Mouse (Mus musculus) thymus, adult 2 months (tissue): Measurements from ENCODE around the gene Celf2. TPM values are rescaled to one million over a fixed set of nuclear protein-coding genes. Genes with fewer than 3 reads are reported as not detected.

Experiments used
- DNase-seq: peaks from one replicate; pipeline ENCODE4 v3.0.0; 2021
- H3K27ac ChIP-seq: fragments of 200-500 bp; 2 replicates; pipeline ENCODE4 v1.5.1; 2012; ENCODE audit warnings: low read length, control low read depth; ENCODE audit not compliant: control insufficient read depth, insufficient read depth
- H3K27me3 ChIP-seq: fragments of 200-500 bp; 2 replicates; pipeline ENCODE4 v1.6.1; 2012; ENCODE audit warnings: mild to moderate bottlenecking, low read length, moderate library complexity, mixed read lengths; ENCODE audit not compliant: control insufficient read depth, insufficient read depth
- H3K36me3 ChIP-seq: fragments of 200-500 bp; 2 replicates; pipeline ENCODE4 v1.6.1; 2012; ENCODE audit warnings: mild to moderate bottlenecking, low read length, moderate library complexity; ENCODE audit not compliant: control insufficient read depth, insufficient read depth
- H3K4me1 ChIP-seq: fragments of 200-500 bp; replicated peaks from 2 replicates; pipeline ENCODE4 v1.6.1; 2012; ENCODE audit warnings: low read length; ENCODE audit not compliant: control insufficient read depth, insufficient read depth
- H3K4me3 ChIP-seq: fragments of 200-500 bp; 2 replicates; pipeline ENCODE4 v1.5.1; 2012; ENCODE audit warnings: mild to moderate bottlenecking, low read length, control low read depth, moderate library complexity; ENCODE audit not compliant: control insufficient read depth, insufficient read depth
- CTCF ChIP-seq: fragments of 200-500 bp; IDR thresholded peaks from 2 replicates; pipeline ENCODE4 v1.5.1; 2012; ENCODE audit warnings: mild to moderate bottlenecking, control low read depth, low read length, moderate library complexity, borderline replicate concordance; ENCODE audit not compliant: control insufficient read depth, poor library complexity, insufficient read depth; ENCODE audit errors: extremely low read depth
- POLR2A ChIP-seq: fragments of 200-500 bp; IDR thresholded peaks from 2 replicates; pipeline ENCODE4 v1.6.1; 2012; ENCODE audit warnings: mild to moderate bottlenecking, low read length, control low read depth, moderate library complexity; ENCODE audit not compliant: control insufficient read depth, poor library complexity, insufficient read depth; ENCODE audit errors: extremely low read depth
- WGBS: fragments of 180-500 bp; shearing (Covaris S2); methylation state at CpG from one replicate; pipeline ENCODE4 v1.1.7; 2018; 5-methylcytosine and 5-hydroxymethylcytosine counted together
- polyA plus RNA-seq: library from polyadenylated mRNA; depleted of rRNA; stranded (reverse); fragments of >200 nt; gene quantifications from 2 replicates; pipeline ENCODE4 v1.2.3, GENCODE M21; 2012

The Celf2 gene
- polyA plus RNA-seq, 1 experiment: 214 TPM

GRCm38 (mm10) chr2:6850102-6850644 lies 659.2 kb downstream of the Celf2 start:
- no peak for TF ChIP-seq CTCF
- TF ChIP-seq POLR2A: no peak
- H3K36me3 ChIP-seq: no peaks in the 10 kb centered on the region
- no peaks in the 10 kb centered on the region for H3K4me1 ChIP-seq
- H3K27ac ChIP-seq: no peak overlapping the region
- no peak for DNase-seq
- H3K4me3 ChIP-seq: no peak overlapping the region
- no peaks in the 10 kb centered on the region for H3K27me3 ChIP-seq
- 95% methylated on average over 2 of the region's 2 CpGs for WGBS

- no peaks in the 10 kb centered on the region for H3K36me3 ChIP-seq
- no peaks in the 10 kb centered on the region for H3K27me3 ChIP-seq
- H3K4me1 ChIP-seq: no peaks in the 10 kb centered on the region
- no peak overlapping the region for H3K4me3 ChIP-seq
- 74% methylated on average over 3 of the region's 3 CpGs for WGBS
- no peak overlapping the region for H3K27ac ChIP-seq
- no peak for TF ChIP-seq POLR2A
- no peak for TF ChIP-seq CTCF
- DNase-seq: no peak
Measured at GRCm38 (mm10) chr2:6849388-6849787, 660.0 kb downstream of the Celf2 start.

GRCm38 (mm10) chr2:6830021-6830420 lies 679.3 kb downstream of the Celf2 start:
- Histone ChIP-seq H3K4me3 (no peak overlapping the region), H3K27me3 (no peaks in the 10 kb centered on the region)

GRCm38 (mm10) chr2:6827583-6827982 lies 681.8 kb downstream of the Celf2 start:
- 89% methylated on average over 2 of the region's 2 CpGs for WGBS
- H3K36me3 ChIP-seq: no peaks in the 10 kb centered on the region
- H3K27me3 ChIP-seq: no peaks in the 10 kb centered on the region
- no peak overlapping the region for H3K27ac ChIP-seq
- DNase-seq: no peak
- no peak overlapping the region for H3K4me3 ChIP-seq
- H3K4me1 ChIP-seq: no peaks in the 10 kb centered on the region
- TF ChIP-seq POLR2A: no peak
- no peak for TF ChIP-seq CTCF

More at GRCm38 (mm10) chr2:6830021-6830420, 679.3 kb downstream of the Celf2 start:
- no peaks in the 10 kb centered on the region for H3K36me3 ChIP-seq
- TF ChIP-seq POLR2A (no peak), CTCF (no peak)
- WGBS: 98% methylated on average over 6 of the region's 6 CpGs
- no peak overlapping the region for H3K27ac ChIP-seq
- no peak for DNase-seq
- H3K4me1 ChIP-seq: no peaks in the 10 kb centered on the region

GRCm38 (mm10) chr2:6823021-6823420 lies 686.3 kb downstream of the Celf2 start:
- DNase-seq: no peak
- TF ChIP-seq POLR2A (no peak), CTCF (no peak)
- H3K27ac ChIP-seq: no peak overlapping the region
- no peaks in the 10 kb centered on the region for H3K27me3 ChIP-seq
- no peaks in the 10 kb centered on the region for H3K4me1 ChIP-seq
- 89% methylated on average over 1 of the region's 1 CpGs for WGBS
- H3K4me3 ChIP-seq: no peak overlapping the region
- no peaks in the 10 kb centered on the region for H3K36me3 ChIP-seq

- TF ChIP-seq CTCF (no peak), POLR2A (no peak)
- 69% methylated on average over 2 of the region's 2 CpGs for WGBS
- DNase-seq: no peak
- no peak overlapping the region for H3K4me3 ChIP-seq
- H3K4me1 ChIP-seq: no peaks in the 10 kb centered on the region
- no peaks in the 10 kb centered on the region for H3K27me3 ChIP-seq
- no peak overlapping the region for H3K27ac ChIP-seq
- no peaks in the 10 kb centered on the region for H3K36me3 ChIP-seq
Measured at GRCm38 (mm10) chr2:6821593-6821992, 687.8 kb downstream of the Celf2 start.

- Histone ChIP-seq H3K27me3 (no peaks in the 10 kb centered on the region), H3K4me1 (no peaks in the 10 kb centered on the region), H3K36me3 (no peaks in the 10 kb centered on the region), H3K4me3 (no peak overlapping the region), H3K27ac (no peak overlapping the region)
- TF ChIP-seq POLR2A: no peak
- no peak for TF ChIP-seq CTCF
- DNase-seq: no peak
- WGBS: 74% methylated on average over 2 of the region's 2 CpGs
Measured at GRCm38 (mm10) chr2:6815281-6815680, 694.1 kb downstream of the Celf2 start.
